In the genomic region with DNA sequence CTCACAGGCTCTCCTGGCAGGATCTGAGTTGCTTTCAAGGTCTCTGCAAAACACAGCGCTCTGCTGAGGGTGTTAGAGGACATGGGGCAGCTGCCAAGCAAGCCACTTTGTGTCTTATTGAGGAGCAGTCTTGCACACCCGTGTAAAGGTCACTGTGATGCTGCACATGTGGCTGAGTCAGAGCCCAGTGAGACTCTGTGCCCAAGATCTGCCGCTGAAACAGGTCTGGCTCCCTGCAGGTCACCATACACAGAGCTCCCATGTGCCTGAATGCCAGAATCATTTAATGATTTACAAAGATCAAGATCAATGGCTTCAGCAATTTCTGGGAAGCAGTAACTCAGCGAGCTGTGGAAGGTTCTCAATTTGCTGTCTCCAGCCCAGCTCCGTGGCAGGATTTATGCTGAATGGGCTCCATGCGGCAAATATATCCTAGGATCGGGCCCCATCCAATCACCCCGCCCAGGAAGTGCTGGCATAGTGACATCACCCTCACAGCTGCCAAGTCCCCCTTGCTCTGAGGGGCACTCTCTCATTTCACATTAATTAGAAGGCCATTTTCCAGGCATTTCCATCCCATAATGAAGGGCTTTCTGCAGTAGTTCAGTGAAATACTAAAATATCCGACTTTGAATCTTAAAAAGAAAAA, we compare ENCODE assay signal across 16 mouse cellular contexts.
DNase-seq lines count a peak whose midpoint lies in the region; ATAC-seq lines count a peak whose summit lies in the region.
"Had no signal": no experiment of that assay in that cellular context is flagged by ENCODE, and none has a peak within 500 bp of the region (broad histone marks: within the 10 kb centered on the region; RNA-seq: fewer than 3 reads in every experiment).

No protein-coding gene starts in this region.

- no peaks in the 10 kb centered on the region for H3K36me3 ChIP-seq in forebrain, embryonic 13.5 days (ENCODE audit: poor library complexity, severe bottlenecking)
- no peaks in the 10 kb centered on the region for H3K36me3 ChIP-seq in forebrain, embryonic 12.5 days (replicated peaks)
- H3K36me3 ChIP-seq in limb, embryonic 10.5 days = no peaks in the 10 kb centered on the region
- H3K36me3 ChIP-seq: embryonic facial prominence, embryonic 15.5 days; G1E; hindbrain, embryonic 15.5 days; liver, embryonic 13.5 days had no signal

- 47% methylated on average over 9 of the region's 9 CpGs for WGBS in forebrain, embryonic 13.5 days
- WGBS in forebrain, embryonic 12.5 days = 68% methylated on average over 9 of the region's 9 CpGs
- 66% methylated on average over 9 of the region's 9 CpGs for WGBS in limb, embryonic 10.5 days

- no peaks in the 10 kb centered on the region for H3K27me3 ChIP-seq in forebrain, embryonic 13.5 days
- H3K27me3 ChIP-seq in forebrain, embryonic 12.5 days = peaks cover 40% of the 10 kb centered on the region
- peaks cover 98% of the 10 kb centered on the region for H3K27me3 ChIP-seq in limb, embryonic 10.5 days (ENCODE audit: low read depth, poor library complexity, severe bottlenecking)
- H3K27me3 ChIP-seq: liver, embryonic 13.5 days had no signal

- no peak overlapping the region for H3K9ac ChIP-seq in forebrain, embryonic 13.5 days
- no peak overlapping the region for H3K9ac ChIP-seq in forebrain, embryonic 12.5 days
- H3K9ac ChIP-seq: embryonic facial prominence, embryonic 15.5 days; hindbrain, embryonic 15.5 days; liver, embryonic 13.5 days had no signal

- no peak overlapping the region for H3K4me3 ChIP-seq in forebrain, embryonic 13.5 days
- H3K4me3 ChIP-seq in forebrain, embryonic 12.5 days (replicated peaks) = no peak overlapping the region
- no peak overlapping the region for H3K4me3 ChIP-seq in limb, embryonic 10.5 days
- H3K4me3 ChIP-seq: embryonic facial prominence, embryonic 15.5 days; heart, adult 2 months; hindbrain, embryonic 15.5 days; layer of hippocampus, adult 2 months; liver, embryonic 13.5 days had no signal

- H3K27ac ChIP-seq in forebrain, embryonic 13.5 days = no peak overlapping the region
- H3K27ac ChIP-seq in forebrain, embryonic 12.5 days = no peak overlapping the region
- no peak overlapping the region for H3K27ac ChIP-seq in limb, embryonic 10.5 days
- H3K27ac ChIP-seq: embryonic facial prominence, embryonic 15.5 days; heart, adult 2 months; hindbrain, embryonic 15.5 days; layer of hippocampus, adult 2 months; liver, embryonic 13.5 days had no signal

- ATAC-seq in forebrain, embryonic 13.5 days = 0 out of 2 replicates have a peak, but pooled peaks have one; percentile 6
- ATAC-seq in forebrain, embryonic 12.5 days (ENCODE audit: low FRiP score) = no peak

- DNase-seq in ovary, postnatal 36 days (ENCODE audit: low spot score) = peak; percentile 13
- no peak for DNase-seq in ovary, postnatal 14 days (ENCODE audit: low spot score)
- DNase-seq in kidney, postnatal 36 days = peak; percentile 47 to 64
- DNase-seq in layer of hippocampus, adult 8-10 months (ENCODE audit: low spot score in 2 of 2) = no peak
- DNase-seq in liver = no peak
- no peak for DNase-seq in limb, embryonic 10.5 days (ENCODE audit: low spot score)
- DNase-seq: B cell, adult 2 months; heart, adult 2 months; heart, postnatal 10 days; liver, embryonic 13.5 days had no signal

- no peak overlapping the region for H3K4me2 ChIP-seq in forebrain, embryonic 13.5 days
- H3K4me2 ChIP-seq in forebrain, embryonic 12.5 days = no peak overlapping the region
- H3K4me2 ChIP-seq: embryonic facial prominence, embryonic 15.5 days; hindbrain, embryonic 15.5 days; liver, embryonic 13.5 days had no signal

- H3K9me3 ChIP-seq in forebrain, embryonic 13.5 days (replicated peaks) = no peaks in the 10 kb centered on the region
- H3K9me3 ChIP-seq in forebrain, embryonic 12.5 days = no peaks in the 10 kb centered on the region
- no peaks in the 10 kb centered on the region for H3K9me3 ChIP-seq in limb, embryonic 10.5 days (replicated peaks)
- H3K9me3 ChIP-seq: embryonic facial prominence, embryonic 15.5 days; G1E; hindbrain, embryonic 15.5 days; liver, embryonic 13.5 days had no signal

- peaks cover 4% of the 10 kb centered on the region; the same call in 1 of the 2 replicates for H3K4me1 ChIP-seq in forebrain, embryonic 13.5 days
- H3K4me1 ChIP-seq in forebrain, embryonic 12.5 days = no peaks in the 10 kb centered on the region; the same call in 1 of the 2 replicates
- peaks cover 14% of the 10 kb centered on the region for H3K4me1 ChIP-seq in limb, embryonic 10.5 days
- H3K4me1 ChIP-seq: embryonic facial prominence, embryonic 15.5 days; hindbrain, embryonic 15.5 days; liver, embryonic 13.5 days had no signal

Comparison
In these comparisons a context has a peak if more than half of its experiments do, and no peak if none do; other contexts are left out.
1. DNase-seq: peak in ovary, postnatal 36 days (single experiment) and kidney, postnatal 36 days (2 of 2); none in ovary, postnatal 14 days (single experiment), layer of hippocampus, adult 8-10 months (0 of 2), liver (single experiment) and limb, embryonic 10.5 days (single experiment).